Mouse (Mus musculus) brain, embryonic 14.5 days (tissue): ENCODE measurements around the gene B3gnt6. TPM values are rescaled to one million over a fixed set of nuclear protein-coding genes. Genes with fewer than 3 reads are reported as not detected.

Experiments
- DNase-seq: peaks from one replicate; pipeline ENCODE4 v3.0.0-alpha.2; 2011; ENCODE audit warnings: low read depth
- CTCF ChIP-seq: fragments of 200-500 bp; IDR thresholded peaks from 2 replicates; pipeline ENCODE4 v1.5.1; 2012; ENCODE audit warnings: inconsistent platforms, mild to moderate bottlenecking, moderate library complexity, borderline replicate concordance; ENCODE audit not compliant: insufficient read depth, insufficient read length; ENCODE audit errors: extremely low read depth
- POLR2A ChIP-seq: fragments of 200-500 bp; IDR thresholded peaks from 2 replicates; pipeline ENCODE4 v1.6.1; 2012; ENCODE audit warnings: mild to moderate bottlenecking, inconsistent platforms, borderline replicate concordance; ENCODE audit not compliant: poor library complexity, insufficient read depth, insufficient read length, severe bottlenecking; ENCODE audit errors: extremely low read depth
- polyA plus RNA-seq: library from polyadenylated mRNA; depleted of rRNA; stranded (reverse); fragments of >200 nt; gene quantifications from 2 replicates; pipeline ENCODE4 v1.2.3, GENCODE M21; 2012; rRNA removed

The B3gnt6 gene
- 0.27 and 0.32 TPM in 2 replicates for polyA plus RNA-seq

GRCm38 (mm10) chr7:98199381-98199780 is at the start of gene B3gnt6:
TSS of gene B3gnt6 (minus strand) at chr7:98199481.
- TF ChIP-seq POLR2A, result no peak
- no peak for TF ChIP-seq CTCF
- DNase-seq, result no peak

DNA sequence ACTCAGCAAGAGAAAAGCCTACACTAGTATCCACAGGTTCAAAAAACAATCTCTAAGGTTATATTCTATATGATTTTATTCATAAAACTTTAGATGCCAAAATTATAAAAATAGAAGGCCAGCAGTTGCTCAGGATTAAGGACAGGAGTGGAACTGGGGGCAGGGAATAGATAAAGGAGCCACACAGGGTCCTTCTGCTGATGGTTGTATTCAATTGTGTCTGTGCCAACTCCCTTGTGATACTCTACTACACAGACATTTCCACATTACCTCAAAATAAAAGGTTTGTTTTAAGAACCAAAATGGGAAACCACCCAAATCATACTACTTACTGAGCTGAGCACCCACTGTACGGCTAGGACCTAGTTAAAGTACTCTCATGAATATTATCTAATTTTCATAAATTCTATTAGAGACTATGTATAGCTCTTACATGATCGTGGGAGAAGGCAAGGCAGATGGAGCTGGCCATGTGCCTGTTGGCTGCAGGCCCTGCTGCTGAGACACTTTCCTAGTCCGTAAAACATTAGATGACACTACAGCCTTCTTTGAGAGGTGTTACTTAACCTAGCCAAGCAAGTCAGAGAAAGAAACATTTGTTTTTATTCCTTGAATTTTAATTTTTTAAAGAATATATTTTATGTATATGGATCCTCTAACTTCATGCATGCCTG is 37.5 kb upstream of the B3gnt6 start:
- TF ChIP-seq CTCF, result no peak
- TF ChIP-seq POLR2A, result no peak
- DNase-seq, result peak; percentile 84

GRCm38 (mm10) chr7:98223796-98224195 is 24.5 kb upstream of the B3gnt6 start:
- TF ChIP-seq CTCF, result no peak
- no peak for TF ChIP-seq POLR2A

DNA sequence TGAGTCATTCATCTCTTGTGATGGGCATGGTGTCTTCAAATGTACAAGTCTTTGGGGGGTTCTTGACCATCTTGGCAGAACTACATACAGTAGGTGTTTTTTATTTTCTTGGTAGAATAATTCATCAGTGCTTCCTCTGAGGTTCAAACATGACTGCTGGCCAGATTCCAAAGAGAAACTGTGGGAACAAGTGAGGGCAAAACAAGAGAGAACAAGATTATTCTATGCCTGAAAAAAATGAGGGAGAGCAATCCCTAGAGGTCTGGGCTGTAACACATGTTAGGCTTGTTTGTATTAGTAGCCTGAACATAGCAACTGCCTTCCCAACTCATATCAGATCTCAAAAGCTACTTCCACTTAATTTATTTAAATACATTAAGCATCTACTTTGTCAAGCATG is 17.4 kb upstream of the B3gnt6 start:
- no peak for TF ChIP-seq CTCF
- no peak for TF ChIP-seq POLR2A

More at GRCm38 (mm10) chr7:98223796-98224195, 24.5 kb upstream of the B3gnt6 start:
- DNase-seq, result no peak

GRCm38 (mm10) chr7:98202946-98203345 is 3.7 kb upstream of the B3gnt6 start:
- TF ChIP-seq CTCF, result no peak
- no peak for TF ChIP-seq POLR2A
- DNase-seq, result no peak

More for the DNA sequence above, 17.4 kb upstream of the B3gnt6 start:
- peak; percentile 70 for DNase-seq

DNA sequence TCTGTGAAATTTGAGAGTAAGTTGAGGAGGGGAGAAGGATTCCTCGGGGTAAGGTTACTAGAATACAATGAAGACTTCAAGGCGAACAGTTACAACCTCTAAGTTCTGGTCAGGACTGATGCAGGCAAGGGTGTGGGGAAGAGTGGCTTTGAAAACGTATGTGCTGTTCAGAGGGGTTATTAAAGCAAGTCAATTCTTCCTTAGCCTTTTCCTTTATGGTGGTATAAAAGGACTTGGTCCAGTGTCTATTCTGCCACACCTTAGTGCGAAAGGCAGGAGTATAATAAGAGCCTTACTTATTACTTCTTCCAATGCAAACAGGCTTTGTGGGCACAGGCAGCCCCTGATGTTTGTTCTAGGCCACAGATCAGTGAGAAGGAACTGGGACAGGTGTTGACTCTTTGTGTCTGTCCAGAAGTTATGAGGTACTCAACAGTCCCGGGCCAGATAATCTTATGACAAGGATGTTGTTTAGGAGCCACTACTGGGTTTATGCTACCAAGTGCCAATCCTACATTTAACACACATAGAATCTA is 2.3 kb upstream of the B3gnt6 start:
- DNase-seq, result no peak
- TF ChIP-seq POLR2A (no peak), CTCF (no peak)

GRCm38 (mm10) chr7:98200396-98200795 is 1.1 kb upstream of the B3gnt6 start:
- DNase-seq, result no peak
- no peak for TF ChIP-seq CTCF

DNA sequence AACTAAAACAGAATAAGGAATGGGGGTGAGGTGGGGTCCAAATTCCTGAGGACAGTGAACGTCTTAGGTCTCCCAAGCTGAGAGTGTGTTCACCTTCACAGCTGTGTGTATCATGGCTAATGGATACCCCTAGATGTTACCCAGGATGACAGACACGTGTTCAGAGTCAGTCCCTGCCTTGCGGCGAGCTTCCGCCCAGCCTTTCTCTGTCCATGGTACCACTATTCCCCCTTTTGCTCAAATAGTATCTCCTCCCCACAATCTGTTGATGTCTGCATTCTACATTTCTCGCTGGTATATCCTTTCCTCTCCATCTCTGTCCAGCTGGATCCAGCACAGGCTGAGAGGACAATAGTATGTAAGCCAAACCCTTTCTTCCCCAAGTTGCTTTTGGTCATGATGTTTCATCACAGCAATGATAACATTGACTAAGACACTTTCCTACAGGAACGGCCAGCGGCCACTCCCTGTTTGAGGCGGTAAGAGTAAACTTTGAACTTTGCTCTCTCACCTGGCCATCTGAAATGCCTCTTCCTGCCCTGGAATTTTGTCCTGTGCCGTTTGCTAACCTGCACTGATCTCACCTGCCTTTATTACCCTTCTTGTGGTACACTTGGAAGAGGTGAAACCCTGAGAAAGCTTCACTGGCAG is 4.0 kb downstream of the B3gnt6 start:
- no peak for DNase-seq
- TF ChIP-seq POLR2A (no peak), CTCF (no peak)

GRCm38 (mm10) chr7:98194026-98194792 is 5.1 kb downstream of the B3gnt6 start:
- TF ChIP-seq POLR2A (no peak), CTCF (no peak)
- DNase-seq, result peak; percentile 66

GRCm38 (mm10) chr7:98193515-98194025 is 5.7 kb downstream of the B3gnt6 start:
- DNase-seq, result peak; percentile 78
- TF ChIP-seq CTCF, result peak; percentile 49; the same call in 1 of the 2 replicates
- TF ChIP-seq POLR2A, result no peak
